Mouse (Mus musculus) forebrain, embryonic 14.5 days (tissue): Measurements from ENCODE around the gene Lrrc75a. TPM values are rescaled to one million over a fixed set of nuclear protein-coding genes. Genes with fewer than 3 reads are reported as not detected.

Experiments used
- ATAC-seq: fragments of 200-750 bp; cut with Nextera tagmentation; 2 replicates; pipeline ENCODE4 v1.8.0; 2017; ENCODE audit warnings: mild to moderate bottlenecking, moderate library complexity
- DNase-seq: peaks from one replicate; pipeline ENCODE4 v3.0.0-alpha.2; 2015; ENCODE audit warnings: low spot score
- H3K27ac ChIP-seq: fragments of 300-500 bp; sonication (generic); 2 replicates; pipeline ENCODE4 v1.5.1; 2014; ENCODE audit warnings: low read depth, mild to moderate bottlenecking, control low read depth, low read length, moderate library complexity
- H3K27me3 ChIP-seq: fragments of 300-500 bp; sonication (generic); replicated peaks from 2 replicates; pipeline ENCODE4 v1.6.1; 2014; ENCODE audit warnings: low read length, control low read depth, mixed read lengths; ENCODE audit not compliant: control insufficient read depth, insufficient read depth
- H3K36me3 ChIP-seq: fragments of 300-500 bp; sonication (generic); 2 replicates; pipeline ENCODE4 v1.6.1; 2014; ENCODE audit warnings: low read length, control low read depth; ENCODE audit not compliant: control insufficient read depth, insufficient read depth
- H3K4me1 ChIP-seq: fragments of 300-500 bp; sonication (generic); 2 replicates; pipeline ENCODE4 v1.6.1; 2014; ENCODE audit warnings: antibody characterized with exemption, low read length, control low read depth; ENCODE audit not compliant: control insufficient read depth, insufficient read depth
- H3K4me2 ChIP-seq: fragments of 300-500 bp; sonication (generic); 2 replicates; pipeline ENCODE4 v1.6.1; 2014; ENCODE audit warnings: mild to moderate bottlenecking, control low read depth, low read length
- H3K4me3 ChIP-seq: fragments of 300-500 bp; sonication (generic); 2 replicates; pipeline ENCODE4 v1.5.1; 2014; ENCODE audit warnings: low read depth, low read length, control low read depth
- H3K9ac ChIP-seq: fragments of 300-500 bp; sonication (generic); 2 replicates; pipeline ENCODE4 v1.6.1; 2014; ENCODE audit warnings: mild to moderate bottlenecking, low read length, control low read depth, moderate library complexity
- H3K9me3 ChIP-seq: fragments of 300-500 bp; sonication (generic); replicated peaks from 2 replicates; pipeline ENCODE4 v1.6.1; 2016; ENCODE audit warnings: low read length, control low read depth, mixed read lengths; ENCODE audit not compliant: control insufficient read depth
- WGBS: fragments of 180-500 bp; shearing (Covaris S2); extraction: QIAGEN DNeasy Blood & Tissue Kit; methylation state at CpG from one replicate; pipeline ENCODE4 v1.1.7; 2014; 5-methylcytosine and 5-hydroxymethylcytosine counted together
- polyA plus RNA-seq: library from polyadenylated mRNA; unstranded; fragments of >200 nt; fragmentation: Nextera tagmentation; extraction: Ambion mirVana; gene quantifications from 2 replicates; pipeline ENCODE4 v1.2.1, GENCODE M21; 2014

Lrrc75a gene
- polyA plus RNA-seq, 1 experiment from 2014 or later: 9.6 TPM

DNA sequence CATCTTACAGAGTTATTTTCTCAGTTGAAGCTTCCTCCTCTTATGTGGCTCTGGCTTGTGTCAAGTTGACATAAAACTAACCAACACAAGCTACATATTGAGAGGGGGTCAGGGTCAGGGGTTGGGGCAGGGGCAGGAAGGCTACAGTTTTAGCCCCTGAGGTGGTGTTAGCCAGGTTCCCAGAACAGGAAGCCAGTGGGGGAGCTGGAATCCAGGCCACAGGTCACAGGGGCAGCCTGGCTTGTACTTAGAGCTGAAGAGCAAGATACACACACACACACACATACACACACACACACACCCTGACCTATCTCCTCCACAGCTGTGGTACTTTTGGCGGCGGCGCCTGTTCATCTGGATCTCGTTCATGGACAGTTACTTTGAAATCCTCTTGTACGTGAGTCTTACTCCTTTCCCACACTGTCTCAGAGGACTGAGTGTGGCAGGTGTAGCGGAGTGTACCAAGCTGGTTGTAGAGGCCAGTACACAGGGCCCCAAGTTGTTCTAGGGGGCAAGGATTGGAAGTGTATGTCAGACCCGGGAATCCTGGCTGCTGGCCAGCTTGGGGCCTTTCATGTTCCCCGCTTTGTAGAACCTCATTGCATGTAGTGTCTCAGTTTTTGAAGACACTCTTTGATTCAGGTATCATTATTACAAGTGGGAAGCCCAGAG is 56.3 kb downstream of the Lrrc75a start:
- H3K4me3 ChIP-seq: no peak overlapping the region
- H3K36me3 ChIP-seq: no peaks in the 10 kb centered on the region
- H3K4me1 ChIP-seq: no peaks in the 10 kb centered on the region
- no peak overlapping the region for H3K27ac ChIP-seq
- ATAC-seq (no peak), DNase-seq (no peak)
- no peak overlapping the region for H3K9ac ChIP-seq
- no peaks in the 10 kb centered on the region for H3K27me3 ChIP-seq
- no peaks in the 10 kb centered on the region for H3K9me3 ChIP-seq
- WGBS: 81% methylated on average over 8 of the region's 8 CpGs
- H3K4me2 ChIP-seq: no peak overlapping the region

DNA sequence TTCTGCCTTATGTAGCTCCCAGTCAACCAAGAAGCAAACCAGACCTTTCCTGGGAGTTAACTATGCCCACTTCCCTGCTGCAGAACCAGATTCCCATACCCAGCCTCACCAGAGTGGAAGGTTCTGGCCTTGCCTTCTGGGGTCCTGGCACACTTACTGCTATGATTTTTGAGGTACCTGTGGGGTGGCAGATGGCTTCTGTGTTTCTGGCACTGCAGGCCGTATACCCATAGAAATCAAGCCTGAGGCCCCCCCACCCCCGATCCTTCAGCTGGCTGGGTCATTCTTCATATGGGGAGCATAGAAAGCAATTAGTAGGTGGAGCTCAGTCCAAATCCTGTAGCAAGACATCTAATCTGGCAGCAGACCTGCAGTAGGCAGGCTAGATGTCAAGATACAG is 57.3 kb downstream of the Lrrc75a start:
- 78% methylated on average over 2 of the region's 2 CpGs for WGBS

DNA sequence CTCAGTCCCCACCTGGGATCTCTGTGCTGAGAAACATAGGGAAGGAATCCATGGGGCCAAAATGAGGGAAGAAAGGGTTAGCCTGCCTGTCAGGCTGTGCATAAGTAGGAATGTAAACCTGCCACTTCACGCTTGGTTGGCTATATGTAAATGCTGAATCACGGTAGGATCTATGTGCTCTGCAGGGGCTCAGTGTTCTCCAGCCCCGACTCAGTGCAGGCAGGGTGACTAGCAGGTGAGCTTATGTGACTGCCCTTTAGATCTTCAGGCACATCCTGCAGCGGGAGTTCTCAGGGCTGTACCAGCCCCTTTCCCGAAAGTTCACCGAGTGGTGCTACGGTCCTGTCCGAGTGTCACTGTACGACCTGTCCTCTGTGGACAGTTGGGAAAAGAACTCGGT is 58.9 kb downstream of the Lrrc75a start:
- no peak overlapping the region for H3K4me2 ChIP-seq
- H3K27me3 ChIP-seq: no peaks in the 10 kb centered on the region
- no peak overlapping the region for H3K27ac ChIP-seq
- no peaks in the 10 kb centered on the region for H3K4me1 ChIP-seq
- 73% methylated on average over 10 of the region's 10 CpGs for WGBS
- DNase-seq (no peak), ATAC-seq (no peak)
- no peaks in the 10 kb centered on the region for H3K36me3 ChIP-seq
- H3K9ac ChIP-seq: no peak overlapping the region
- no peak overlapping the region for H3K4me3 ChIP-seq
- no peaks in the 10 kb centered on the region for H3K9me3 ChIP-seq

More for the DNA sequence above, 57.3 kb downstream of the Lrrc75a start:
- H3K27me3 ChIP-seq: no peaks in the 10 kb centered on the region
- H3K9ac ChIP-seq: no peak overlapping the region
- no peak overlapping the region for H3K4me2 ChIP-seq
- H3K27ac ChIP-seq: no peak overlapping the region
- no peaks in the 10 kb centered on the region for H3K9me3 ChIP-seq
- H3K4me3 ChIP-seq: no peak overlapping the region
- DNase-seq (no peak), ATAC-seq (no peak)
- no peaks in the 10 kb centered on the region for H3K4me1 ChIP-seq
- no peaks in the 10 kb centered on the region for H3K36me3 ChIP-seq

DNA sequence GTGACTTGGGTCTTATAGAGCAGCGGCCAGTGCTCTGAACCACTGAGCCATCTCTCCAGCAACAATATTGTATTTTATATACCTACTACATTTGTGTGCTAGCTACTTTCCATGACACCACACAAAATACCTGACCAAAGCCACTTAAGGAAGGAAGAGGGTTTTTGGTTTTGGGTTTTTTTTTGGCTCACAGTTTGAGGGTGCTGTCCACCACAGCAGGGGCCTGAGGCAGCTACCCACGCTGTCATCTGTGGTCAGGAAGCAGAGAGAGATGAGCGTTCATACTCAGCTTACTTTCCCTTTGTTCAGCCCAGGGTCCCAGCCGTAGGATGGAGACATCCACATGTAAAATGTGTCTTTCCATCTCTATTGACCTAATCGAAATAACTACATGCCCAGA is 61.3 kb downstream of the Lrrc75a start:
- Histone ChIP-seq H3K9me3 (no peaks in the 10 kb centered on the region), H3K4me1 (no peaks in the 10 kb centered on the region), H3K36me3 (no peaks in the 10 kb centered on the region), H3K4me3 (no peak overlapping the region), H3K4me2 (no peak overlapping the region), H3K27ac (no peak overlapping the region), H3K9ac (no peak overlapping the region), H3K27me3 (no peaks in the 10 kb centered on the region)
- ATAC-seq (no peak), DNase-seq (no peak)
- WGBS: 88% methylated on average over 5 of the region's 5 CpGs

DNA sequence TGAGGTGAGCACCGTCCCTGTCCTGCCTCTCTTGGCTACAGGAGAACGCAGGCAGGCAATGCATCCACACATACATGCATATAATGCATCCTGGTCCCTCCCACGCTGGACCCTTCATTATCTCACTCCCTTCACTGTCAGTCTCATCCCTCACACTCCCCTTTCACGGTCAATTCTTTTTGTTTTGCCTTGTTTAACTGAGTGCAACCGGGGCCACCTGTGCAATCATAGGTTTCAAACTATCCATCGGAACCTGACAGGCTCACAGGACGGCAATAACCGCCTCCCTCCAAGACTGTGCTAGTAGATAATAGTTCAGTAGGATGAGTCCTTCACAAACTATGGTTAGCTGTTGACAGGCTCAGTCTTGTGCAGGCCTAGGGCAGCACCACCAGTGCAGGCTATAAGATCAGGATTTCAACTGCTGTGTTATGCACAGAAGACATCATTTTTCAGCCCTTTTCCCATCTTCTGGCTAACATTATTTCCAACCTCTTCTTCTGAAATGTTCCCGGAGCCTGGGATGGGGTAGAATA is 63.6 kb downstream of the Lrrc75a start:
- Histone ChIP-seq H3K36me3 (no peaks in the 10 kb centered on the region), H3K9me3 (no peaks in the 10 kb centered on the region), H3K27ac (no peak overlapping the region), H3K4me2 (no peak overlapping the region), H3K27me3 (no peaks in the 10 kb centered on the region), H3K4me3 (no peak overlapping the region), H3K9ac (no peak overlapping the region), H3K4me1 (no peaks in the 10 kb centered on the region)
- DNase-seq (no peak), ATAC-seq (no peak)
- WGBS: 86% methylated on average over 9 of the region's 9 CpGs

DNA sequence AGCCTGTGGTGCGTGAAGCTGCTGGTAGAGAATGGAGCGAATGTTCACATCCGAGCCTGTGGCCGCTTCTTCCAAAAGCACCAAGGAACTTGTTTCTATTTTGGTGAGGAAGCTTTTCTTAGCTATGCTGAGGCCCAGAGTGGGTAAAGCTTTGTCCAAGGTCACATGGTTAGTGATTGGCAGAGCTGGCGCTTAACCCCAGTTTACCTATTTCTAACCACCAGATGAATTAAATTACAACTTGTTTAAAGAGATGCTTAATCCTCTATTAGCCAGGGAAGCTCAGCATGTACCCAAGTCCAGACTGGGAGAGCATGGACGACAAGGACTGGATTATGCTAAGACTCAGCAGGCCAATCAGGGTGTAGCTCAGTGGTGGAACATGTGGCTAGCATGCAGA is 65.3 kb downstream of the Lrrc75a start:
- Histone ChIP-seq H3K36me3 (no peaks in the 10 kb centered on the region), H3K27ac (no peak overlapping the region), H3K9ac (no peak overlapping the region), H3K4me2 (no peak overlapping the region), H3K4me1 (no peaks in the 10 kb centered on the region), H3K9me3 (no peaks in the 10 kb centered on the region), H3K4me3 (no peak overlapping the region), H3K27me3 (no peaks in the 10 kb centered on the region)
- DNase-seq: no peak
- 52% methylated on average over 6 of the region's 6 CpGs for WGBS
- ATAC-seq: no peak

DNA sequence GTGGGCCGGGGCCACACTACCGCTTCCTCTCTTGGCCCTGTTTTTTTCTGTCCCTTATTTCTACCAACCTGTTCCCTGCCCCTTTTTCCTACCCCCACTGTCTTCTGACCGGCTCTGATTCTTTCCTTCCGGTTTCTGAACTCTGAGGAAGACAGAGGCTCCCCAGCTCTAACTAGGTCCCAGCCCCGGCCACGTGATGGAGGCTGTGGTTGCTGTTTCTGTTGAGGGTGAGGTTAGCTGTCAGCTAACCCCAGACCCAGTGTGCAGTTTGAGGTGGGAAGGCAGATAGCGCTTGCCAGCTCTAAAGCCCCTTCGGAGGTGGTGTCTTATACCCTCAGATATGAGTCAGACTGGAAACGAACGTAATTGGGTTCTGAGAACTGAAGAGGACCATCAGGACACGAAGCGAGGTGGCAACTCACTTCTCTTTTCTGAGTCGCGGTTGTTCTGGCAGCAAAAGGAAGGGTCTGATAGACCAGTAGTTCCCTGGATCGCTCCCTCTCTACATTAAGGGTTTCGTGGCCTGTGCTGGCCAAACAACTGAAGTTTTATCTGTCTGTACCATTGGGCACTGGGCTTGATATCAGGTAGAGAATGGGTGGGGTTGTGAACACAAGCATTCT is 71.7 kb downstream of the Lrrc75a start:
- DNase-seq: no peak

DNA sequence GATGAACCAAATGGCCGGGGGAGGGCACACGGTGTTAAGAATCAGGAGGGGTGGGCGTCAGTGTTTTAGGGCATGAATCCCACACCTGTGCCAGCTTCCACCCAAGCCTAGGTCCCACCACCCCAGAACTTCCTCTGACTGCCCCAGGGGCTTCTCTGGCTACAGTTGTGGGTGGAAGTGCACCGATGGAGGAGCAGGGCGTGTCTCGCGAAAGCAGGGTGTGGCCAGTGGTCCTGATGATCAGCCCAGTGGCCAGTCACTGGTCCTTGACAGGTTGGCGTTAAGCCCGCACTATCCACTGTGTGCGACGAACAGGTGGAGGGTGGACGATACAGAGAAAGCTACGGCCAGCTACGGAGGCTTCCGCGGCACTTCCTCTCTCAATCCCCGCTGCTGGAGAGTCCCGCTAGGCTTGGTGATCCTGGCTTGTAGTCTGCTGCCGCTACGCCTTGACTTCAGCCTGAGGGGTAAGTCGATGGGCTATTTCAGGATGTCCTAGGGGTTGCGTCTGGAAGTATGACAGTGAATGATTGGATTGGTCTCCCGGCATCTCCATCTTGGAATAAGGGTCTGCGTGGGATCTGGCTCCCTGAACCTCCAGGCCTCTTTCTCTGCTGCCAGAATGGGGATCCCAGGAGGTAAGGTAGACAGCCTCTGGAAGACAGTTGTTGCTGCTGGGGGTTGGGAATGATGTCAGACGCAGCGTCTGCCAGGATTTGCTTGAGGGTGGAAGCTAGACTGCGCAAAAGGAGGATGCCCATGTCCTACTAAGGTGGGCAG is 72.5 kb downstream of the Lrrc75a start:
- Histone ChIP-seq H3K27ac (no peak overlapping the region; the same call in 1 of the 2 replicates), H3K4me1 (no peaks in the 10 kb centered on the region), H3K9me3 (no peaks in the 10 kb centered on the region), H3K9ac (peak overlapping the region; percentile 64), H3K27me3 (no peaks in the 10 kb centered on the region), H3K4me3 (peak overlapping the region; percentile 45), H3K36me3 (no peaks in the 10 kb centered on the region), H3K4me2 (peak overlapping the region; percentile 86)
- ATAC-seq: peak; percentile 62
- WGBS: 6% methylated on average over 27 of the region's 27 CpGs
- DNase-seq: peak; percentile 38

More for the DNA sequence above, 71.7 kb downstream of the Lrrc75a start:
- H3K36me3 ChIP-seq: no peaks in the 10 kb centered on the region
- 59% methylated on average over 16 of the region's 16 CpGs for WGBS
- ATAC-seq: no peak
- peak overlapping the region; percentile 64 for H3K9ac ChIP-seq
- peak overlapping the region; percentile 86 for H3K4me2 ChIP-seq
- no peaks in the 10 kb centered on the region for H3K27me3 ChIP-seq
- no peak overlapping the region for H3K27ac ChIP-seq
- peak overlapping the region; percentile 45 for H3K4me3 ChIP-seq
- no peaks in the 10 kb centered on the region for H3K9me3 ChIP-seq
- no peaks in the 10 kb centered on the region for H3K4me1 ChIP-seq
